Mouse (Mus musculus): ENCODE results near the gene Kif26b. TPM values are rescaled to one million over a fixed set of nuclear protein-coding genes. Genes with fewer than 3 reads are reported as not detected.

Gene Kif26b
- polyA plus RNA-seq, 1 experiment: 0.45 TPM

DNA sequence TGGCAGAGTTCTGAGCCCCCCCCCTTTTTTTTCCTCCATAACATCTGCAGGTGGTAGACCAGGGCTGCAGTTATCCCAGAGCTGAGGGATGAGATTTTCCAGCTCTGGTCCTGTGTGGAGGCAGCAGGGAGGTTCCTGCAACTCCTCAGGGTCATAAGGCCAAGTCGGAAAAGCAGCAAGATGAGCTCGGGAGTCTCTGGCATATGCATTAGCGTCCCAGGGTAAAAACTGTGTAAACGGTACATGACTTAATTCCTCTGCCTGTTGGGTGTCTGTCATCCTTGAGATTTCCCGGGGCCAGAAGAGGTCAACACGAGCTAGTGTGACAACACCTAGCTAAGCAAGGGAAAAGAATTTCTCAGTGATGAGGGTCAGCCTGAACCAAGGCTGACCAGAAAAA is 111.0 kb downstream of the Kif26b start:
- 82% methylated on average over 6 of the region's 6 CpGs for WGBS
- no peak for DNase-seq (ENCODE audit: low read depth, low spot score)

DNA sequence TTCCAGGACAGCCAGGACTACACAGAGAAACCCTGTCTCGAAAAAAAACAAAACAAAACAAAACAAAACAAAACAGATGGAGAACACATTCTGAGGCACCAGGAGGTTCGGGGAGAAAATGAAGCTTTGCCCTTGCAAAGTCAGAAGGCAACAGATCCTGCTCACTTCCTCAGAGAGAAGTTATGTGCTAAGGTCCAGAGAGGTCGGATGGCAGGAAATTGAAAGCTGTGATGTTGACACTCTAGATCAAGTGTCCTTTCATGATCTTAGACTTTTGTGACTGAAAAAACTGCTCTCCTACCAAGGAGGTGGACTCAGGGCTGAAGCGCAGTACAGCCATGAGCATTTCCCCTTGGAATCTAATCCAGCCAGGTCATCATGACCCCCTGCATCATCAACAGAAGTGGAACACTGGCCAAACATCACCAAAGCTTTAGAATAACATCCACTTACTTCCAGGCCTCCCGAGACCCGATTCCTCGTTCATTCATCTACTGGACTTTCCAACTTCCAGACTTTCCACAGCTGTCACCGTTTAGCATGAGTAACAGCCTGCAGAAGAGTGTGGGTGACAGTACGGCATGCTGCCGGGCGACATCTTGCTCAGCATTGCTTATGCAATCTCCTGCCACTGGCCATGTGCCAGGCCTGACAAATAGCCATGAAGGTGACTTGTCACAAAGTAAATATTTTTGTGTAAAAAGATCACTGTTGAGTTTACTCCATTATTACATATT is 112.0 kb downstream of the Kif26b start:
- DNase-seq (ENCODE audit: low read depth, low spot score): no peak

DNA sequence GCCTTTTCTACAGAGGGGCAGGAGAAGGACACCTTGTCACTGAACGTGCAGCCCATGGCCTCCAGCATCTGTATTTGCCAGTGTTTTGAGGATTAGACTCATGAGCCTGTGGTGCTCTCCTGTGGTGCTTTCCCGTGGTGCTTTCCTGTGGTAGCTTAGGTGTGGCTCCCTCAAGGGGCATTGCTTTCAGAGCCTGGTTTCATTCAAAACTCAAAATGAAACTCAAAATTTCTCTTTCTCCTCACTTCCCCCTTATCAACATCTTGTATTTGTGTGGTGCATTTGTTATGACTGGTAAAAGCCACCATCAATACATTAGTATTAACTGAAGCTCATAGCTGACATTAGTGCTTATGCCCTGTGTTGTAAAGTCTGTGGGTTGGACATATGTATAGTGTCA is 112.9 kb downstream of the Kif26b start:
- 75% methylated on average over 2 of the region's 2 CpGs for WGBS
- no peak for DNase-seq (ENCODE audit: low read depth, low spot score)

More for the DNA sequence above, 112.0 kb downstream of the Kif26b start:
- WGBS: 60% methylated on average over 11 of the region's 11 CpGs

DNA sequence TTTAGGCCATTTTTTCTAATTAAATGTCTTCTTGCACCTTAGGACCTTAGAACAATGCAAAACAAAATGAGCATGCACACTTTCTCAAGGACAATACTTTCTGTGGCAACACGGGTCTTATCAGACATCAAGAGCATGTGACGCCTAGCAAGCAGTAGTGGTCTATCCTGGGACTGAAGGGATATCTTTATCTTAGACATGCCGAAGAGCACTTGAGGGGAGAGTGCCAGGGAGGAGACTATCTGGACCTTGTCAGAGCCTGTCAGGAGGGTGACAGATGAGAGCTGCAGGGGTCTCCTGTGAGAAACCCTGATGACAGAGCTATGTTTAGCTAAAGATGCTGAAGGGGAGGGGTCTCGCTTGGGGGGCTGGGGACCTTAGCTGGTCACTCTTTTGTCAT is 116.0 kb downstream of the Kif26b start:
- 75% methylated on average over 4 of the region's 4 CpGs for WGBS

DNA sequence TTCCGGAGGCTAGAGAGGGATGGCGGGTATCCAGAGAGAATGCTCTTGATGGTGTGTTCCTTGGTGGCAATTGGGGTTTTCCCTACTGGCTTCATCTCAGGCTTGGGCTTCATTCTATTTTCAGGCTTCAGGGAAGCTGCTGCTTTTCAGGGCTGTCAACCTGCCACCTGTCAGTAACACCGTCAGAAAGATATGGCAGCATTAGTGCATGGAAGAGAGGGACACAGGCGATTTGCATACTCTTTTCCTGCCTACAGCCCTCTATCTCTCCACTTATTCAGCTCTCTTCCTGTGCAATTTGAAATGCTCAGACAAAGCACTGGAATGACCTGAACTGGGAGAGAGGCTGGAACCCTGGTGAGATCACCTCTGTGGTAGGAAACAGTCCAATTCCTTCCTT is 117.7 kb downstream of the Kif26b start:
- WGBS: 87% methylated on average over 4 of the region's 4 CpGs
- no peak for DNase-seq (ENCODE audit: low read depth, low spot score)

More for the DNA sequence above, 116.0 kb downstream of the Kif26b start:
- DNase-seq (ENCODE audit: low read depth, low spot score): no peak

DNA sequence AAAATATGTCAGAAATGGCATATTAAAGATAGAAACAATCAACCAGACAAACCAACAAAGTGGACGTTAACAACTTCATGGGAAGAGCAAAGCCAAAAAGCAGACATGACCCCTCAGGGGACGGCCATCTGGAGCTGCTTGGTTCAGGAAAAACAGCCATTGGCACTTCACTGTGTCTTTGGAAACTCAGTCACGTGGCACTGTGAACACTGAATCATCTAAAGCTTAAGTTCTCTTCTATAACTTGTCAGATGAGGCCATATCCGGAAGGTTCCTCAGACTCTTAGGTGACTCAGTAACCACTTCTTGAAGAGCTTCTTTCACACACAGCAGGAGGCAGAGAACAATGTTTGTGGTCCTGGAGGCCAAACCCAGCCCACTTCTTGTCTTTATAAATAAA is 126.6 kb downstream of the Kif26b start:
- WGBS: 83% methylated on average over 4 of the region's 4 CpGs

DNA sequence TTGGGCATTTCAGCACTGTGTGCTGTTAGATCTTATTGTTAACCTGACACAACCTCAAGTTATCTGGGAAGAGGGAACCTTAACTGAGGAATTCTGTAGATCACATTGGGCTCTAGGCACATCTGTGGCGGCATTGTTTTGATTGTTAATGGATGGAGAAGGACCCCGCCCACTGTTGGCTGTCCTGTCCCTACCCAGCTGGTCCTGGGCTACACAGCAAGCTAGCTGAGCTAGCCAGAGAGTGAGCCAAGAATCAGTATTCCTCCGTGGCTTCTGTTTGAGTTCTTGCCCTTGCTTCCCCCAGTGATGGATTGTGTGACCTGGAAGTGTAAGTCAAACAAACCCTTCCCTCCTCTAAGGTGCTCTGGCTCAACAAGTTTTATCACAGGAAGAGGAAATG is 132.1 kb downstream of the Kif26b start:
- DNase-seq (ENCODE audit: low read depth, low spot score): no peak
- WGBS: 41% methylated on average over 3 of the region's 3 CpGs

More for the DNA sequence above, 126.6 kb downstream of the Kif26b start:
- DNase-seq (ENCODE audit: low read depth, low spot score): no peak

DNA sequence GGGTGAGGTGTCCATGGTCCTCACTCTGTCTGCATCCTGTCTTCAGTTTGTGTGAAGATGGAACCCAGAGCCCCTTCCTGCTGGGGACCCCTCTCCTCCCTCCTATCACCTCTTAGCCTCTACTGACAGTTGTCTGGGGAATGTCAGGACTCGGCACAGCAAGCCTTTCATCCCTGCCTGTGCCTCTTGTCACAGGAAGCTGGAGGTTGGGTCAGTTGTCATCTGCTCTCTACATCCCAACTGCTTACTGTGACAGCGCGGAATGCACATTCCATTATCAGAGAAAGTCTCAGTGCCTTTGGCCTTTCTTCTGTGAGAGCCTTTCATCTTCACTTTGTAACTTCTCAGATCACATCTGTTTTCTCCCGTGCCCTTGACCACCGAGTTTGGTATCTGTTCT is 132.6 kb downstream of the Kif26b start:
- no peak for DNase-seq (ENCODE audit: low read depth, low spot score)
- 66% methylated on average over 5 of the region's 5 CpGs for WGBS

DNA sequence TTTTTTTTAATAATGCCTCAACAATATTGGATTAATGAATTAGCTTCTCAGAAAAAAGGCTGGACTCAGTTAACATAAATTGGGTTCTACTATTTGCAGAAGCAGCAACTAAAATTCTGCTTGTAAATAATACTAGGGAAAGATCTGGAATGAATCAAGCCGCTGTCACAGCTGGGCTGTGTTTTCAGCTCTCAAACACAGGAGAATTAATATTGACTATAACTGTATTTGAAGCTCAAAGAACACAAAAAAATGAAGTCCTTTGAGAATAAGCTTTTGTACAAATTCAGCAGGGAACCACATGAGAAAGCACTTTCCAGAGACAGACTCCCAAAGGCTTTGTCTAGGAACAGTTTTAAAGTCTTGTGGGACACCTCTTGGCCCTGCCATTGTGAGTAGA is 134.6 kb downstream of the Kif26b start:
- no peak for DNase-seq (ENCODE audit: low read depth, low spot score)
- WGBS: 93% methylated on average over 1 of the region's 1 CpGs

DNA sequence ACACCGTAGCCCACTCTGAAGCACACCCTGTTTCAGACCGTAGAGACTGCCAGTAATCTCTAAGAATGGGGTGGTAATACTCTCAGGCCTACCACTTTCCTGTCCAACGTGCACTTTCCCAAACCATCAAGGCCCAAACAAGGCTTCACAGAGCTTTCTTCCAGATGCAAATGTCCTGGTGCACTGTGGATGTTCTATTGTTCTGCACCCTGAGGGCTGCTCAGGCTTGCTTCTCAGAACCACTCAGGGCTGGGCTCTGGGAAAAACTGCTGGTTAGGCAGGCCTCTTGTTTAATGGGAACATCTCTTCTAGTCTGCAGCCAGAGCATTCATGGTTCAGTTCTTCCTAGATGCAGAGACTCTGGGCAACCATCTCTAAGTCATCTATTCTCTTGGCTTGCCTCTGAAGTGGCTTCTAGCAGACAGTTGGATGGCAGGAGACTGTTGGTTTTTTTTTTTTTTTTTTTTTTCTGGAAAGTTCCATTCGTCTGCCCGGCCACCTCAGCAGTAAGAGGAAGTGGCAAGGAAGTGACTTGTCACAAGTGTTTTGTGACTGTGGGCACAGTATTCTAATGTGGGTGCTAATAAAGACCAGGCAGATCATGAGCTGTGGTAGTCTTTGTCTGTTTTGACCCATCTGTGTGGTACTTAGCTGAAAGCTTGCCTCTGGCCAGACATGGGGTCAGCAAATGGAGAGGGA is 135.5 kb downstream of the Kif26b start:
- WGBS: 81% methylated on average over 5 of the region's 5 CpGs
- no peak for DNase-seq (ENCODE audit: low read depth, low spot score)

DNA sequence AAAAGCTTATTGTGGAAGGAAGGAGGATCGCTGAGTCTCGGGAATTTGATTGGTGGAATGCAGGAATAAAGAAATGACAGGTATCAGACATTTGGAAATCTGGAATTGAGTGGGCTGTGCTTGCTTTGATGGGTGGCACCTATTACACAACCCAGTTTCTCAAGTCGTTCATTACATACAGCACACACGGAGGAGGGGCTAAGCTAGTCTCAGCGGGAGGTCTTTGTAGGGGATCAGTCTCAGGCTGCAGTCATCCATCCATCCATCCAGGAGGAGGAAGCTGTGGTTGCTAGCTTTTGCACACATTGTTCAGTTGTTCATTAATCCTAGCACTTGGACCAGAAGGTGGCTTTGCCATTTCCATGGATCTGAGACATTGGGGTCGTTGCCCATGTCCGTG is 137.6 kb downstream of the Kif26b start:
- DNase-seq (ENCODE audit: low read depth, low spot score): no peak
- WGBS: 78% methylated on average over 7 of the region's 7 CpGs

DNA sequence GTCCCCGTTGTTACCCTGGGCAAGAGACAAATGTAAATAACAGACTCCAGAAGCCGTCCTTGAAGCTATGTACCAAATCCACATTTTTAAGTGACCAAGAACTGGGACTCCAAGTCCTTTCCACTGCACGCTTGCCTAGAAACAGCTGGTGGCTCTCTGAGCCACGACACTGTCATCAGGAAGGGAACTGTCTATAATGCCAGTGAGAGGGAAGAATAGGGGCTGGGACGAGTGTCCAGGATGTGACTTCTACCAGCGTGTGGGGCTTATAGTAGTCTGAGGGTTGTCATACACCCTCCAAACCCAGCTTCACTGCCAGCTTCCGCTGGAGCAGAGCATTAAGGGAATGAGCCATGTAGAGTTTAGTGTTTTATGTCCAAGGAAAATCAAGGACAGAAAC is 138.9 kb downstream of the Kif26b start:
- DNase-seq (ENCODE audit: low read depth, low spot score): no peak
- WGBS: 80% methylated on average over 7 of the region's 7 CpGs

DNA sequence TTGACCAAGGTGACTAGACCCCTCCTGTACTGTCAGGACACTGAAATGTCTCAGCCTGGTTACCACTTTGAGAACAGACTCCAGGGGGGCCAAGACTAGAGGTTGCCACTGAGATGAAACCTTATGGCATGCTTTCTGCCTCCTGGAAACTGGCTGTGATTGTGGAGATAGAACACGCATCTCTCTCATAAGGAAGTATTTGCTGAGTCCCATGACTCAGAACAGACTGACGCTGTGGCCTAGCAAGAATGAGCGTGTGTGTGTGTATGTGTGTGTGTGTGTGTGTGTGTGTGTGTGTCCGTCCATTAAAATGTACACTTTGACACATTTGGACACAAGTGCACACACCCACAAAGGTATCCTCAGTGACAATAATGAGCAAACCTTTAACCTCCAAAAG is 140.0 kb downstream of the Kif26b start:
- WGBS: 63% methylated on average over 4 of the region's 4 CpGs
- no peak for DNase-seq (ENCODE audit: low read depth, low spot score)

DNA sequence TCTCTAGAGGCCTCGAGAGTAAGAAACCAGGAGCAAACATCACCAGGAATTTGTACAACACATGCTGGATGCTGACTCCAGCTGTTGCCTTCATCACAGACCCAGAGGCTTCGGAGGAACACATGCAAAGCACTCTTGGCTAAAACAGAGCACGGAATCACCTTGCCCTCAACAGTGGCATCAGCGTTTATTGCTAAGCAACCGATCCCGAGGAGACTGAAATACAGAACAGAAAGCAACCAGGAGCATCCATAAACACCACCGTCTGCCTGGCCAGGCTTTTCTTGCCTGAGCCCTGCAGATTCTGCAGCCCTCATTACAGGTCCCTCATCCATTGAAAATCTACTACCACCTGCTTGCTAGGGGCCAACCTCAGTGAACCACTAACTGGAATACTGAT is 144.1 kb downstream of the Kif26b start:
- WGBS: 68% methylated on average over 7 of the region's 7 CpGs
- no peak for DNase-seq (ENCODE audit: low read depth, low spot score)

DNA sequence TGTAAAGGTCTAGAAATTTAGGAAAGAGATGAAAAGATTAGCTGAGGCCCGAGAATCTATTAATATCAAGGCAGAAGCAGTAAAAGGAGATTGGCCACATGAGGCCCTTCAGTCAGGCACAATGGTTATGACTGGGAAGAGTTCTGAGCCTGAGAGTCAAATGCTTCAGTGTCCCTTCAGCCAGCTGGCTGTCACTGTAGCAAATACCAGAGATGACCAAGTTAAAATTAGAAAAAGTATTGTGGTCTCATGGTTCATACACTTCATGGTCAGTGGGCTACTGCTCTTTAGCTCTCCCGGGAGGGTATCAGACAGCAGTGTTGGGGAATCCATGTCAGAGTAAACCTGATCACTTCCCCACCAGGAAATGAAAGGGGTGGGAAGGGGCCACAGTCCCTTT is 144.6 kb downstream of the Kif26b start:
- no peak for DNase-seq (ENCODE audit: low read depth, low spot score)
- 88% methylated on average over 2 of the region's 2 CpGs for WGBS

DNA sequence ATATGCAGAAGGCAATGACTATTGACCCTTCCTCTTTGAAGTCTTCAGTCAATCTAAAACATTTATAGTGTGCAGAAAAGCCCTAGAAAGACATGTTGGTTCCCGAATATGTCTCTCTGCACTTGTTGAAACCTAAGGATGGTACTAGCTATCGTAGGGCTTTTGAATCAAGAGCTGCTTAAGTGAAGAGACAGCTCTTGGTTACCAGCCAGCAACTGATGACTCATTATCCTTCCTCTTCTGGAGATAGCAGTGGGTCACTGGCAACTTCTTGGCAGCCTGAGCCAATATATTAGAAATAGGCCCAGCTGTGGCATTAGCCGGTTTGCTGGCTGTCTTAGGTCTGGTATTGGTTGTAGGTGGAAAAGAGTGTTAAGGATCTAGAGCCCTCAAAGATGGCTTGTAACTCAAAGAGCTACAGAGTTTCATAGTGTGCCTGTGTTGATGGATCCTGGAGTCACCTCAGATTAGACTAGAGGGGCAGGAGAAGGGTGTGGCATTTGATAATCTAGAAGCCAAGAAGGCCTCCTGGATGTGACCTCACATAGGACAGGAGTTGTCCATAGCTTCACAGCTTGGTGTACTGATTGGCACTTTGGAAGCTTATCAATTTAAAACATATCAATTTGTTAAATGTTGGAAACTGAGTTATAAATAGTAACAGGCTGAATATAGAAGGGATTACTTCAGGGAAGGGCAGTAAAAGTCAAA is 146.8 kb downstream of the Kif26b start:
- 79% methylated on average over 3 of the region's 3 CpGs for WGBS
- DNase-seq (ENCODE audit: low read depth, low spot score): no peak

DNA sequence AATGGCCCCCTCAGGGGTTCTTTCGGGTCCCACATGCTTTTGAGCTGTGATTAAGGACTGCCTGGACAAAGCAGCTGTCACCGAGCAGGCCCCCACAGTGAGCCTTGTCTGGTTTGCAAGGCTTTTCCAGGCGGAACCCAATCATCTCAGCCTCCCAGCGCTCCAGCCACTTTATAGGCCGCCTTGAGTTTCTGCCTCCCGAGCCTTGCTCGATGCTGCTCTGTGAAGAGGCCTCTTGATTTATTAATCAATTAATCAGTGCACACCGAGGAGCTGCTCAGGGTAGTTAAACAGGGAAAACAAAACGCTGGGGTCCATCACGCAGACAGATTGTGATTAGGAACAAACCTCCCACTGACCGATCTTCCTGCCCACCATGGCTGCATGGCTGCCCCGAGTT is 148.2 kb downstream of the Kif26b start:
- WGBS: 85% methylated on average over 12 of the region's 12 CpGs
- DNase-seq (ENCODE audit: low read depth, low spot score): no peak

DNA sequence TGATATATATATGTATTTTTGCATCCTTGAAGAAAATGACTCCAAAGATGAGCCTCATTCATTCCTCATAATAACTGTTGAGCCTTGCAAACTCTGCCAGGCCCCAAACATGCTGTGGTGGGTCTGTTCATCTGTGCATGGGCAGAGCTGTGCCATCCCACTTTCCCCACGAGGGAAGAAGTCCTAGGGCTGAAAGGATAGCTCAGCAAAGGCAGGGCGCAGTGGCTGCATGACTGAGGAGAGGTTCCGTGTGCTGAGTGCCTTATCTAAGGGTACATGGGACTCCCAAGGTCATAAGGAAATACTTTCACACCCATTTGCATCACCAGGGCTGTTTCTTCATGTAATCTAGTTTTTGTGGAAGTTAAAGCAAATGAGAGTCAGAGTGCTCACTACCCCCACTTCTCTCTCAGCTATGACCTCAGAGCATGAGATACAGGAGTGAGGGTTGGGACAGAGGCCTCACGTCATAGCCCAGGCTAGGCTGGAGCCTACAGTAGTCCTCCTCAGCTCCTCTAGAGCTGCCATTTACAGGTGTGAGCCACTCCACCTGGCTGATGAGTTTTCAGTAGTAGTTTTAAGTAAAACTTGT is 148.8 kb downstream of the Kif26b start:
- DNase-seq (ENCODE audit: low read depth, low spot score): no peak
- WGBS: 65% methylated on average over 4 of the region's 4 CpGs

DNA sequence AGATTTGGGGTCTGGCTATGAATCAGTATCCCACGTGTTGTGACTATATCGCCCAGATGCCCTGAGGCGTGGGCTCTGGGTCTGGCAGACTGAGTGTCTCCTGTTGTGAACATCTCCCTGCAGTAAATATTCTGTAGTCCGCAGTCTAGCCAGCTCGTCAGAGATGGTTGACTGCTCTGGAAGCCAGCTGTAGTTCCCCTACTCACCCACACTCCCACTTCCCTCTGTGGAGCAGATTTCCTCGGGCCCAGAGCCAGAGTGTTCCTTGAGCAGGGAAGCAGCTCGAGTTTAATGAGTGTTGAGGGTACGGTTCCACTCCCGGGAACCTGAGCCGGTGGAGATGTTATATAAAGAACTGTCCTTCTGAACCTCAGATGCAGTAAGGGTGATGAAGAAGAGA is 154.7 kb downstream of the Kif26b start:
- WGBS: 53% methylated on average over 10 of the region's 10 CpGs
- no peak for DNase-seq (ENCODE audit: low read depth, low spot score)

DNA sequence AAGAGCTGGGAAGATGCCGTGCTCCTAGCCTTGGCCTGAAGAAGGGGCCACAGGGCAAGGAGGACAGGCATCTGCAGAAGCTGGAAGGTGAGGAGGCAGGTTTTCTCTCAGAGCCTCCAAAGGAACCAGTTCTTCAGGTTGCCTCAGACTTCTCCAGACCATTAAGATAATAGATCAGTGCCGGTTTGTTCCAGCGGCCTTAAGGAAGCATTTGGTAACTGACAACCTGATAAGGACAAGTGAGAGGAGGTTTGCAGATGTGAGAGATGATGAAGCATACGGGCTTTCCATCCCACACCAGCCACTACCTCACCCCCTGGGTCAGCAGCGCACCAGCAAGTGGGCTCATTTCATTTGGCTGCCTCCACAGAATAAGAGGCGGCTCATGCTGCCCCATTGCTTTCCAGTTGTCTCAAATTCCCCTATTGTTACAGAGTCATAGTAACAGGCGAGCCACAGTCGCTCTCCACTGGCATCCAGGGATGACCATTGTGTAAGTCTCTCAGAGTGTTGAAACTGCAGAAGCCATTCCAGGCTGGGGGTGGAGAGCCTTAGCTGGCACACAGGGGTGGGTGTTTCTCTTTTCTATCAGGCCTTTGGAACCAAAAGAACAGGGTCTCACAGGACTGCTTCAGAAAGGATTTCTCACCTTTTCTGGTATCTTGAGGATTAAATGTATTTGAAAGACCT is 156.2 kb downstream of the Kif26b start:
- no peak for DNase-seq (ENCODE audit: low read depth, low spot score)
- 83% methylated on average over 8 of the region's 8 CpGs for WGBS

All from large intestine, adult 2 months (tissue).